Mouse (Mus musculus) embryonic fibroblast, embryonic 13.5 days (primary cell): ENCODE results near the gene Nim1k.

Source experiments
- CTCF ChIP-seq: IDR thresholded peaks from 2 replicates; pipeline ENCODE4 v1.5.1; 2011; ENCODE audit warnings: mild to moderate bottlenecking, control low read depth, low read length, moderate library complexity, borderline replicate concordance; ENCODE audit not compliant: insufficient read depth
- POLR2A ChIP-seq: IDR thresholded peaks from 2 replicates; pipeline ENCODE4 v1.6.1; 2011; ENCODE audit warnings: low read depth, mild to moderate bottlenecking, control low read depth, low read length, moderate library complexity

DNA sequence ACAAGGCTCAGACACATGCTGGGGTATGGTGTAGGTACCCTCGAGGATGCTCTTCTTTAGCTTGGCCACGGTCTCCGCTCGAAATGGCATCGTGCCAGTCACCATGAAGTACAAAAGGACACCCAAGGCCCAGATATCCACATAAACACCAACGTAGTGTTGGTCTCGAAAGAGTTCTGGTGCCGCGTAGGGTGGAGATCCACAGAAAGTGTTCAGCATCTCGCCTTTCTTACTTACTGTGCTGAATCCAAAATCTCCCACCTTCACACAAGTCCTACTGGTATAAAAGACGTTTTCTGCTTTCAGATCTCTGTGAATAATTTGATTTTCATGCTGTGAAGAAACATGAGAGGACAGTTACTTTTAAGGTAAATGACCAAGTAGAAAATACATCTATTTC lies 43.2 kb downstream of the Nim1k start:
- no peak for TF ChIP-seq POLR2A
- no peak for TF ChIP-seq CTCF
